Mouse (Mus musculus) lung, embryonic 14.5 days (tissue): ENCODE results near the gene Prss44. TPM values are rescaled to one million over a fixed set of nuclear protein-coding genes. Genes with fewer than 3 reads are reported as not detected.

Experiments
- ATAC-seq: fragments of 200-750 bp; cut with Nextera tagmentation; 2 replicates; pipeline ENCODE4 v1.8.0; 2017; ENCODE audit warnings: mild to moderate bottlenecking, moderate TSS enrichment, moderate library complexity; ENCODE audit not compliant: insufficient read depth
- DNase-seq: peaks from one replicate; pipeline ENCODE4 v3.0.0-alpha.2; 2015
- H3K27ac ChIP-seq: fragments of 300-500 bp; sonication (generic); 2 replicates; pipeline ENCODE4 v1.5.1; 2014; ENCODE audit warnings: low read depth, mild to moderate bottlenecking, moderate library complexity
- H3K27me3 ChIP-seq: fragments of 300-500 bp; sonication (generic); 2 replicates; pipeline ENCODE4 v1.6.1; 2014; ENCODE audit warnings: low read length, control low read depth; ENCODE audit not compliant: insufficient read depth
- H3K36me3 ChIP-seq: fragments of 300-500 bp; sonication (generic); 2 replicates; pipeline ENCODE4 v1.6.1; 2014; ENCODE audit warnings: control low read depth; ENCODE audit not compliant: insufficient read depth
- H3K4me1 ChIP-seq: fragments of 300-500 bp; sonication (generic); 2 replicates; pipeline ENCODE4 v1.6.1; 2014; ENCODE audit warnings: antibody characterized with exemption, control low read depth; ENCODE audit not compliant: insufficient read depth
- H3K4me2 ChIP-seq: fragments of 300-500 bp; sonication (generic); 2 replicates; pipeline ENCODE4 v1.6.1; 2014; ENCODE audit warnings: mild to moderate bottlenecking
- H3K4me3 ChIP-seq: fragments of 300-500 bp; sonication (generic); 2 replicates; pipeline ENCODE4 v1.5.1; 2014; ENCODE audit warnings: low read depth, low read length
- H3K9ac ChIP-seq: fragments of 300-500 bp; sonication (generic); 2 replicates; pipeline ENCODE4 v1.6.1; 2014
- H3K9me3 ChIP-seq: fragments of 300-500 bp; sonication (generic); 2 replicates; pipeline ENCODE4 v1.6.1; 2016; ENCODE audit warnings: low read depth, low read length, control low read depth
- CTCF ChIP-seq: IDR thresholded peaks from 2 replicates; pipeline ENCODE4 v1.5.1; 2016; ENCODE audit warnings: antibody characterized with exemption, low read depth
- WGBS: fragments of 180-500 bp; shearing (Covaris S2); extraction: QIAGEN DNeasy Blood & Tissue Kit; methylation state at CpG from one replicate; pipeline ENCODE4 v1.1.7; 2014; 5-methylcytosine and 5-hydroxymethylcytosine counted together
- polyA plus RNA-seq: library from polyadenylated mRNA; unstranded; fragments of >200 nt; fragmentation: Nextera tagmentation; extraction: Ambion mirVana; gene quantifications from 2 replicates; pipeline ENCODE4 v1.2.1, GENCODE M21; 2014

Gene Prss44
- not detected in 2 replicates for polyA plus RNA-seq

GRCm38 (mm10) chr9:110813789-110814188, at the start of gene Prss44:
Gene Prss44 (plus strand): TSS chr9:110813994.
- Histone ChIP-seq H3K4me1 (no peaks in the 10 kb centered on the region), H3K27me3 (no peaks in the 10 kb centered on the region), H3K36me3 (no peaks in the 10 kb centered on the region), H3K4me3 (no peak within 1 kb of the TSS), H3K9me3 (no peaks in the 10 kb centered on the region), H3K4me2 (no peak within 1 kb of the TSS), H3K9ac (no peak within 1 kb of the TSS), H3K27ac (no peak within 1 kb of the TSS)
- DNase-seq, result no peak
- TF ChIP-seq CTCF, result no peak
- 50% methylated on average over 18 of the region's 18 CpGs for WGBS
- ATAC-seq, result no peak

- WGBS, result 87% methylated on average over 10 of the region's 10 CpGs
- no peak overlapping the region for H3K4me3 ChIP-seq
- H3K9me3 ChIP-seq, result no peaks in the 10 kb centered on the region
- no peaks in the 10 kb centered on the region for H3K36me3 ChIP-seq
- ATAC-seq, result no peak
- H3K9ac ChIP-seq, result no peak overlapping the region
- H3K27me3 ChIP-seq, result no peaks in the 10 kb centered on the region
- TF ChIP-seq CTCF, result no peak
- H3K27ac ChIP-seq, result no peak overlapping the region
- H3K4me1 ChIP-seq, result peaks cover 8% of the 10 kb centered on the region; the same call in 1 of the 2 replicates
- DNase-seq, result no peak
- no peak overlapping the region for H3K4me2 ChIP-seq
These were observed 41.5 kb upstream of the Prss44 start for GRCm38 (mm10) chr9:110772336-110772735.

- ATAC-seq, result peak; percentile 85
- H3K4me2 ChIP-seq, result peak overlapping the region; percentile 49
- H3K36me3 ChIP-seq, result no peaks in the 10 kb centered on the region
- 35% methylated on average over 15 of the region's 15 CpGs for WGBS
- peaks cover 8% of the 10 kb centered on the region; the same call in 1 of the 2 replicates for H3K4me1 ChIP-seq
- TF ChIP-seq CTCF, result no peak
- no peaks in the 10 kb centered on the region for H3K9me3 ChIP-seq
- H3K9ac ChIP-seq, result no peak overlapping the region
- no peaks in the 10 kb centered on the region for H3K27me3 ChIP-seq
- peak; percentile 92 for DNase-seq
- peak overlapping the region; percentile 83 for H3K27ac ChIP-seq
- no peak overlapping the region for H3K4me3 ChIP-seq
These were observed 39.2 kb upstream of the Prss44 start for GRCm38 (mm10) chr9:110774403-110775268.

- Histone ChIP-seq H3K4me2 (peak overlapping the region; percentile 49), H3K27ac (peak overlapping the region; percentile 83), H3K9me3 (no peaks in the 10 kb centered on the region), H3K4me3 (no peak overlapping the region), H3K9ac (peak overlapping the region; percentile 35), H3K36me3 (no peaks in the 10 kb centered on the region), H3K4me1 (peaks cover 8% of the 10 kb centered on the region; the same call in 1 of the 2 replicates), H3K27me3 (no peaks in the 10 kb centered on the region)
- TF ChIP-seq CTCF, result 0 out of 2 replicates have a peak, but pooled peaks have one; percentile 6
- peak; percentile 79 for DNase-seq
- peak; percentile 72 for ATAC-seq
- 42% methylated on average over 10 of the region's 10 CpGs for WGBS
These were observed 38.3 kb upstream of the Prss44 start for GRCm38 (mm10) chr9:110775269-110776022.

- Histone ChIP-seq H3K9ac (no peak overlapping the region), H3K4me3 (no peak overlapping the region), H3K36me3 (no peaks in the 10 kb centered on the region), H3K27me3 (no peaks in the 10 kb centered on the region), H3K9me3 (no peaks in the 10 kb centered on the region), H3K4me1 (peaks cover 10% of the 10 kb centered on the region; the same call in 1 of the 2 replicates), H3K4me2 (no peak overlapping the region), H3K27ac (no peak overlapping the region)
- peak; percentile 76 for DNase-seq
- 55% methylated on average over 1 of the region's 1 CpGs for WGBS
- TF ChIP-seq CTCF, result no peak
- no peak for ATAC-seq
These were observed 35.7 kb upstream of the Prss44 start for GRCm38 (mm10) chr9:110778100-110778499.

- no peak for DNase-seq
- H3K27ac ChIP-seq, result no peak overlapping the region
- WGBS, result 72% methylated on average over 7 of the region's 7 CpGs
- no peak overlapping the region for H3K4me2 ChIP-seq
- no peak for ATAC-seq
- H3K9ac ChIP-seq, result no peak overlapping the region
- H3K9me3 ChIP-seq, result no peaks in the 10 kb centered on the region
- H3K36me3 ChIP-seq, result no peaks in the 10 kb centered on the region
- H3K27me3 ChIP-seq, result no peaks in the 10 kb centered on the region
- H3K4me3 ChIP-seq, result no peak overlapping the region
- peaks cover 10% of the 10 kb centered on the region; the same call in 1 of the 2 replicates for H3K4me1 ChIP-seq
- 0 out of 2 replicates have a peak, but pooled peaks have one; percentile 6 for TF ChIP-seq CTCF
These were observed 35.2 kb upstream of the Prss44 start for GRCm38 (mm10) chr9:110778559-110778958.
